Mouse (Mus musculus) kidney, adult 2 months (tissue): ENCODE results near the gene Gfi1b. TPM values are rescaled to one million over a fixed set of nuclear protein-coding genes. Genes with fewer than 3 reads are reported as not detected.

Source experiments
- DNase-seq: peaks from one replicate; pipeline ENCODE4 v3.0.0; 2021
- H3K27ac ChIP-seq: fragments of 200-500 bp; 2 replicates; pipeline ENCODE4 v1.5.1; 2012; ENCODE audit warnings: low read depth, low read length, control low read depth, inconsistent platforms; ENCODE audit not compliant: insufficient read depth
- H3K27me3 ChIP-seq: fragments of 200-500 bp; replicated peaks from 2 replicates; pipeline ENCODE4 v1.6.1; 2012; ENCODE audit warnings: mild to moderate bottlenecking, moderate library complexity, low read length, inconsistent platforms; ENCODE audit not compliant: control insufficient read depth, insufficient read depth
- H3K36me3 ChIP-seq: fragments of 200-500 bp; 2 replicates; pipeline ENCODE4 v1.6.1; 2012; ENCODE audit warnings: mild to moderate bottlenecking, moderate library complexity, low read length, inconsistent platforms; ENCODE audit not compliant: control insufficient read depth, insufficient read depth
- H3K4me1 ChIP-seq: fragments of 200-500 bp; 2 replicates; pipeline ENCODE4 v1.6.1; 2011; ENCODE audit warnings: low read length; ENCODE audit not compliant: control insufficient read depth, insufficient read depth
- H3K4me3 ChIP-seq: fragments of 200-500 bp; 2 replicates; pipeline ENCODE4 v1.5.1; 2011; ENCODE audit warnings: mild to moderate bottlenecking, low read depth, low read length, control low read depth; ENCODE audit not compliant: insufficient read depth
- CTCF ChIP-seq: fragments of 200-500 bp; conservative IDR thresholded peaks from 2 replicates; pipeline ENCODE4 v1.5.1; 2011; ENCODE audit warnings: low read depth, mild to moderate bottlenecking, control low read depth, low read length, moderate library complexity, mixed read lengths; ENCODE audit not compliant: insufficient read depth, insufficient read length
- POLR2A ChIP-seq: fragments of 200-500 bp; IDR thresholded peaks from one replicate; pipeline ENCODE4 v1.6.1; 2011; ENCODE audit warnings: low read depth, low read length, control low read depth
- WGBS: fragments of 180-500 bp; shearing (Covaris S2); methylation state at CpG from one replicate; pipeline ENCODE4 v1.1.7; 2018; 5-methylcytosine and 5-hydroxymethylcytosine counted together
- polyA plus RNA-seq: library from polyadenylated mRNA; depleted of rRNA; stranded (reverse); fragments of >200 nt; gene quantifications from 2 replicates; pipeline ENCODE4 v1.2.3, GENCODE M21; 2012

Gene Gfi1b
- polyA plus RNA-seq, 1 experiment = 0.06 TPM

DNA sequence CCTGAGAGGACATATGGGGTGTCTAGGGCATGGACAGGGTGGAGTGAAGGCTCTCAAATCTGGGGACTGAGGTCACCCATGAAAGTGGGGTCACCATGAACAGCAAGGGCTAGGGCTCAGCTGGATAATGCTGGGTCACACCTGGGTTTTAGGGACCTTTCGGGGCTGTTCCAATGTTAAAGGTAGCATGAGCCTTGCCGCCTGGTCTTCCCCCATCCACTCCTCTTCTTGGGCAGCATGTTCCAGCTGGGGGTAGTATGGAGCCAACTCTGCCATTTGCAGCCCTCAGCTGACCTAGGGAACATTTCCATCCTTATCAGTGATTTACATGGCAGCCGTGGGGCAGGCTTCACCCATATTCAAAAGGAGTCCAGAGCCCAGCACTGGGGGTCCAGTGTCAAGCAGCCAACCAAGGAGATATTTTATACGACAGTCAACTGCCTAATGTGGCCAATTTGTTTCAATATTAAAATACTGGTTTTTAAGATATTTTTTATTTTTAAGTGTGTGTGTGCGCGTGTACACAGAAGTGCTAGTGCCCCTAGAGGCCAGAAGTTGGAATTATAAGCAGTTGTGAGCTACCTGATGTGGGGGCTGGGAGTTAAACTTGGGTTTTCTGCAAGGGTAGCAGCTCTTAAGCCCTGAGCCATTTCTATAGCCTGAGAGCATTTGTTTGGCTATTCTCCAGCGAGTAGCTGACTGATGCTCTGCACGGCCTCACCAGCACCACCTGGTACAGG, 15.0 kb downstream of the Gfi1b start:
- 63% methylated on average over 8 of the region's 8 CpGs for WGBS
- Histone ChIP-seq H3K4me1 (no peaks in the 10 kb centered on the region), H3K27me3 (no peaks in the 10 kb centered on the region), H3K4me3 (no peak overlapping the region), H3K27ac (no peak overlapping the region), H3K36me3 (no peaks in the 10 kb centered on the region)
- TF ChIP-seq CTCF (no peak; the same call in 1 of the 2 replicates), POLR2A (no peak)
- DNase-seq = no peak

DNA sequence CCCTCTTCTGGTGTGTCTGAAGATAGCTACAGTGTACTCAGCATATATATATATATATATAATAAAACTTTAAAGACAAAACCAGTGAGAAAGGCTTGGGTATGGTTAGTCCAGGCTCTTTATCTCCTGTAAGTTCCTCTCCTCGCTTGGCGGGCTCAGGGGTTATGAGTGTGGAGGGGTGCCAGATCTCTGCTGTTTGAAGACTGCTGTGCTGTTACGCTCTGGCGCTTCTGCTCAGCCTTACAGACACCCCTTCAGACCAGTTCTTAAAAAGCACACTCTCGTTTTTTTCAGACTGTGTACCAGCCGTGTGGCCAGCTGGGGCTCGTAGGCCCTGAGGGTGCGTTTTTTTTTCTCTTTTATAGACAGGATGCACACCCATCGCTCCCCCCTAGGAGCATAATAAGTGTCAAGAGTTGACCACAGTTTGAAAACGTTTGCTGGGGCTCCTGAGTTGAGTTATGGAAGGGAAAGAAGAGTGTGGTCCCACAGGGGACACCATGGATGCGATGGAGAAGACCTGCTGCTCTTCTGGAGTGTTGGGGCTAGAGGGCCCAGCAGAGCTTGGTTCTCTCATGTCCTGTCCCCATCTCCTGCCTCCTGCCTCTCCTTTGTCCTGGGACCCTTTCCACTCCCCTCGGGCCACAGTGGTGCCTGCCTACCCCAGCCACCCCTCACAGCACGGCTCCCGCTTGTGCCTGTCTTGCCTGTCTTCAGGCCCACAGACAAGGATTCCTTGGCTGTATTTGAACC, 15.8 kb downstream of the Gfi1b start:
- 38% methylated on average over 14 of the region's 14 CpGs for WGBS
- no peak for DNase-seq
- no peak for TF ChIP-seq POLR2A
- no peak for TF ChIP-seq CTCF

DNA sequence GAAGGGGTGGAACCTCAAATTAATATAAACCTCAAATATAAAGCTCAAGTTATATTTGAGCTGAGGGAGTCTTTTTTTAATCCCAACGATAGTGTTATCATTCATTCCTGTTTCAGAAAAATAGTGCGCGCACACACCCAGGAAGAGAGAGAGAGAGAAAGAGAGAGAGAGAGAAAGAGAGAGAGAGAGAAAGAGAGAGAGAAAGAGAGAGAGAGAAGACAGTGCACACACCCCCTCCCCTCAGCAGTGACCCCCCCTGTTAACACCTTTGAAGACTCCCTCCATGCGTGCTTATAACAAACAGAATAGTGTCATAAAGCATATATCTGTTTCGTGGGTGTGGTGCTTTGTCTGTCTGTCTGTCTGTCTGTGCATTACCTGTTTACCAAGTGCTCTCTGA, 18.2 kb downstream of the Gfi1b start:
- H3K4me1 ChIP-seq = no peaks in the 10 kb centered on the region
- WGBS = 94% methylated on average over 5 of the region's 5 CpGs
- TF ChIP-seq POLR2A (no peak), CTCF (no peak)
- no peak for DNase-seq
- H3K27ac ChIP-seq = no peak overlapping the region
- no peaks in the 10 kb centered on the region for H3K36me3 ChIP-seq
- no peak overlapping the region for H3K4me3 ChIP-seq
- no peaks in the 10 kb centered on the region for H3K27me3 ChIP-seq

More for the DNA sequence above, 15.8 kb downstream of the Gfi1b start:
- Histone ChIP-seq H3K4me3 (no peak overlapping the region), H3K27me3 (no peaks in the 10 kb centered on the region), H3K4me1 (no peaks in the 10 kb centered on the region), H3K36me3 (no peaks in the 10 kb centered on the region), H3K27ac (no peak overlapping the region)

DNA sequence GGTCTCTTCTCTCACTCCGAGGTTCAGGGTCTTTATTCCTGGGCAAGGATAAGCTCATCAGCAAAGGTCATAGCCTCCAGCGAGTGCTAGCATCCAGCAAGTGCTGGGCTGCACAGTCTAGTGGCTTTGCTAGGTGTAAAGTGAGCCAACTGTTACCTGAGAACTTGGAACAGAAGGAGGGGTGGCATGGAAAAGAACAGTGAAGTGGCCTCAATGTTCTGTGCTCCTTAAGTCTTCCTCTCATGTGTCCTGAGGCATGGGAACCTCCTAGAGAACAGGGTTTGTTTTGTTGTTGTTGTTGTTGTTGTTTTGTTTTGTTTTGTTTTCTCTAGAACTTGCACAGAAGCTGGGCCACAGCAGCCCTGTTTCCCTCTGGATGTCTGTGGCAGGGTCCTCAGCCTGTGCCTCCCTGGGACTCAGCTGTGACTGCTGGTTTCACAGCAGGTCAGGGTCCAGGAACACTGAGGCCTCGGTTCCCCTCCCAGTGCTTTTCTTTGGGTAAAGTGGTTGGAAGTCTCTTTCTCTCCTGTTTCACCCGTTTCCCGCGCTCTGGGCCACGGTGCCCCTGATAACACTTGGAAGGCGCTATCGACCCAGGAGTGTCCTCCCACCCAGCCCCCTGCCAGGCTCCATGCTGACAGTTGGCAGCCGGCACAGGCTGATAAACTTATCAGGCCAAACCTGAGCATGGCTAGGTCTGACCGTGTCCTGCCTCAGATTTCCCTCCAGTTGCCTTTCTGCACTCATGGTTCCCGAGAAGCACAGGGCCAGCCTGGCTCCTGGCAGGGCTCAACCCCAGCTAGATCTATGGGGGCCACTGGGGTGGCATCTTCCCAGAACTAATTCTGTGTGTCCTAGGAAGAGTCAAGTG, 19.8 kb downstream of the Gfi1b start:
- H3K36me3 ChIP-seq = no peaks in the 10 kb centered on the region
- no peak for DNase-seq
- no peaks in the 10 kb centered on the region for H3K27me3 ChIP-seq
- TF ChIP-seq POLR2A (no peak), CTCF (no peak)
- no peak overlapping the region for H3K27ac ChIP-seq
- WGBS = 63% methylated on average over 12 of the region's 12 CpGs
- H3K4me3 ChIP-seq = no peak overlapping the region
- no peaks in the 10 kb centered on the region for H3K4me1 ChIP-seq

DNA sequence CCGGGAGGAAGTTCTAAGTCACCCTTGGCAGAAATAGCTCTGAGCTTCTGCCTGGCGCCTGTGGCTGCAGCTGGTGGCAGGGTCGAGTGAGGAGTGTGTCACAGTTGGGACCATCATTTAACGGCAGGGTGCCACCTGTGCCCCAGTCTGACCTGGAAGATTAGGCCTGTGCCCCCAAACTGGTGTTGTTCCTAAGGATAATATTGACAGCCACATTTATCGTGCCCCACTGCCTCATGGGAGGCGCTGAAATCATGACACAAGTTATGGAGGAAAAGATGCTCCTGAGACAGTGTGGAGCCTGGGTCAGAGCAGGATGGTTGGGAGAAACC, 22.2 kb downstream of the Gfi1b start:
- 72% methylated on average over 6 of the region's 6 CpGs for WGBS
- H3K27me3 ChIP-seq = no peaks in the 10 kb centered on the region
- no peak for TF ChIP-seq CTCF
- no peak for TF ChIP-seq POLR2A
- no peak overlapping the region for H3K4me3 ChIP-seq
- H3K36me3 ChIP-seq = no peaks in the 10 kb centered on the region
- H3K27ac ChIP-seq = no peak overlapping the region
- no peak for DNase-seq
- H3K4me1 ChIP-seq = no peaks in the 10 kb centered on the region

DNA sequence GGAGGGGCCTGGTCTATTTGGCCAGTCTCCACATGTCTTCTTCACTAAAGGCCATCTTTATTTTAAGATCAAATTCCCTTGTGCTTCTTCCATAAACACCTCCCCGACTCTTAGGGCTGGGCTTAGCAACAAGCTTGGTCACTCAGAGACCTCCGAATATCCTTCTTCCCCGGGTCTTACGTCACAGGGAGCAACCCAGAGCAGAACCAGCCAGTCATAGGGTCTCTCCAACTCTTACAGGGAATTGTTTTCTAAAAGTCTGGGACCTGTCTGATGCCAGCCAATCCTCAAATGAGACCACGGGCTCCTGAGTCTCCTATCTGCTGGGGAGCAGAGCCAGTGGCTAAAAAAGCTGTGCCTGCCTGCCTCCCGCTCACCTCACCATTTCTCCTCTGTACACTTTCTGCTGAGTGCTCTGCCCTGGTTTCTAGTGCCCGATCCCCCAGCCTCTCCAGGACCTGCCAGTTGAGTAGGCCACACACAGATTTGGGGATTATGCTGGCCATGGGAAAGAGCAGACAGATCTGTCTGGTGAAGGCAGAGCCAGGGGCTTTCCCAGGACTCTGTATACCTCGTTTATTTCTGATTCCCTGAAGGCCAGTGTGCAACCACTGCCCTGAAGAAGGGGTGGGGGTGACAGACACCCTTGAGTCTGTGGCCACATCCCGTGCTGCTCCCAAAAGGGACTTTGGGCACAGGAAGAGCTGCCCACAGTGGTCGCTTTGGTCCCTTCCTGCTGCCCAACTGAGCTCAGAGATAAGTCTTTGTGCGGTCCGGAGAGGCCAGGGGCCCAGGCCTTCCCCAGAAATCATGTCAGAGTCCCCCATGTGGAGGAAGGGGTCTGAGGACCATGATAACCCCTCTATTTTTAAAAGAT, 22.9 kb downstream of the Gfi1b start:
- no peak for DNase-seq

More for the DNA sequence above, 22.9 kb downstream of the Gfi1b start:
- Histone ChIP-seq H3K4me1 (no peaks in the 10 kb centered on the region), H3K4me3 (no peak overlapping the region), H3K27ac (no peak overlapping the region), H3K27me3 (no peaks in the 10 kb centered on the region), H3K36me3 (no peaks in the 10 kb centered on the region)
- TF ChIP-seq POLR2A (no peak), CTCF (no peak)
- 66% methylated on average over 12 of the region's 12 CpGs for WGBS
